Mouse (Mus musculus) frontal cortex, postnatal 25 days (tissue): ENCODE measurements around the gene Gm1043.
A peak's percentile ranks its signal among the peaks of the same experiment; 100 is the strongest.

Source experiments
- DNase-seq, 2 experiments: peaks; one replicate each; pipeline ENCODE4 v3.0.0; 2022; ENCODE audit warnings: low spot score in 2 of 2

The Gm1043 gene

DNA sequence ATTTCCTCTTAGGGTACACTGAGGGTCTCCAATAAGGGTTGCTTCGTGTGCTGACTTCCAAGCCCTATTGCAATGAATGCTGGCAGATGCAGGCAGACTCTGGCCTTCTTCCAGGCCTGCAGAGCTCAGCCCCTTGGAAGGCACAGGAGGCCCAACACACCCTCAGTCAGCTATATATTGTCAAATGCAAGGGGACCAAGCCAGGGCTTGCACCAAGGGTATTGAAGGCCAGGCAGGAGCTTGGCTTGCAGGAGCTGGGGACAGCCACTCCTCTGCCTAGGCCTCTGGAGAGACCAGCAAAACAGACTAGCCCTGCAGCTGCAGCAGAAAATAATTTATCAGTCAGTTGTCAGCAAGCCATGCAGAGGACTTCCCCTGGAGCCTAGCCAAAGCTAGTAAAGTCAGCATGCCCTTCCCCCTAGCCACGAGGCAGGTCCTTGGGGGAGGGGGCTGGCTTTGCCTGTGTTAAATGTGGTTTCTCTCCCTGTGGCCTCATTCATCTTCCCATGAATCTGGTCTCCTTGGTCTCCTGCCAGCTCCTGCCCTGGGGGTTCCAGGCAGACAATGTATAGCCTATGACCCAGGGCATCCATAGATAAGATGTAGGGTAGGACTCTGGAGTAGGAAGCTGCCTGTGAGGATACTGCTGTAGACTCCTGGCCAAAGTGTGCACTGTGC lies 113.0 kb downstream of the Gm1043 start:
- no peak for DNase-seq

- no peak for DNase-seq
Measured at GRCm38 (mm10) chr5:37202285-37202684, 117.1 kb downstream of the Gm1043 start.

GRCm38 (mm10) chr5:37204886-37205285 lies 119.7 kb downstream of the Gm1043 start:
- DNase-seq: no peak

DNA sequence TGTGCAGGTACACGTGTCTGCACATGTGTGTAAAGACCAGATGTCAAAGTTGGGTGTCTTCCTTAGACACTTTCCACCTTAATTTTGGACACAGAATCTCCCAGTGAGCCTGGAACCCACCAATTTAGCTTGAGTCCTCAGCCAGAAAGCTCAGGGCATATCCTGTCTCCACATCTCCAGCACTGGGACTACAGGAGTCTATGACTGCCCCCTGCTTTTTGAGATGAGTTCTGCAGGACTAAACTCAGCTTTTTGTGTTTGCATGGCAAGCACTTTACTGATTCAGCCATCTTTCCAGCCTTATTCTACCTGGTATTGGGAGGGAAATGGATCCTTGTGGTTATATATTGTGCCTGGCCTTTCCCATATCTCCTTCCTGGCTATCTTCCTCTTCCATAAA lies 120.2 kb downstream of the Gm1043 start:
- DNase-seq: no peak

GRCm38 (mm10) chr5:37206364-37206763 lies 121.2 kb downstream of the Gm1043 start:
- DNase-seq: no peak

DNA sequence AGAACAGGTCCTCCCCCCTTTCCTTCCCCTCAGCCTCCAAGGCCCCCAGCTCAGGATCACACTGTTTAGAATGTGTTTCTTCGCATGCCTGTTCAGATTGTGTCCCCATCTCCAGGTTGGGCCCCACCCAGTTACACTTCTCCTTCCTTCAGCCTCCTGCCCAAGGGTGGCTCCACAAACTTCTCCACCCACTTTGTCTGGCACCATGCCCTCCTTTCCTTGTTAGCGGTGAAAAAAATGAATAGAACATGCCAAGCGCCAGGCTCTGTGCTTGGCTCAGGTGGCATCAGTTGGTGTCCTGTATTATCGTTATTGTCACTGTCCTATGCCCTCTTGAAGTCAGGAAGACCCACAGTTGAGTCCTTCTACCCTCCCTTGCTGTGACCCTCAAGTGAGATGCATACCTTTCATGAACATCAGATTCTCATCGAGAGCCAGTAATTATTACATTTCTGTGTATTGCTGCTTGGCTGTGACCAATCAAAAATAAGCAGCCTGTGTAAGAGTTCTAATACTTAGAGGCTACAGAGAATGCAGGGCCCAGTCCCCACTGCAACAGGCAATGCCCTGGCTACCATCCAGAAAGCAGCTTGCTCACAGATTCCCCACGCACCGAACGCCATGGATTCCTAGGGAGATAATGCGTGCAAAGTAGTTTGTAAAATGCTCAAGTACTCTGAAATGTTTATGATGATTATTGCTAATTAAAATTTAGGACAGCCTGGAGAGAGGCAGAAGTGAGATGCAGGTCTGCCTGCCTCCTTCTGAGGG lies 128.0 kb downstream of the Gm1043 start:
- DNase-seq: no peak

- no peak for DNase-seq
Measured at GRCm38 (mm10) chr5:37213709-37214103, 128.5 kb downstream of the Gm1043 start.

- DNase-seq: no peak
Measured at GRCm38 (mm10) chr5:37214614-37215013, 129.4 kb downstream of the Gm1043 start.

- no peak for DNase-seq
Measured at GRCm38 (mm10) chr5:37215276-37215675, 130.1 kb downstream of the Gm1043 start.

GRCm38 (mm10) chr5:37219615-37220014 lies 134.4 kb downstream of the Gm1043 start:
- DNase-seq: no peak

- no peak for DNase-seq
Measured at GRCm38 (mm10) chr5:37220575-37220974, 135.4 kb downstream of the Gm1043 start.

DNA sequence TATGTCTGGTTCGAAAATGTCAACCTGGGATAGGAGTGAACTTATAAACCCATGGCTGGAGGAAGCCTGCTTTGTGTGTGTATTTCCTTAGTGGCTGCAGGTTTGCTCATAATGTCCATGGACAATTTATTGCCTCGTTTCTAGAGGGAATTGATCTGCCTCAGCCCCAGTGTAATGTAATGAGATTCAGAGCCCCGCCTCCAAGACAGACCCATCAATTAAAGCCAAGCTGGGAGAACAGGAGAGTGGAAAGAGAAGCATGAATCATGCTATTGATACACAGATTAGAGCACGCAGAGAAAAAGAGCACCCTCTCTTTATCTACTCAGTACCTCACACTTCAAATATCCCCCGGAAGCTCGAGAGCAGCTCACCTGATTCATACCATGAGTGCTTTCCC lies 136.4 kb downstream of the Gm1043 start:
- DNase-seq: no peak

DNA sequence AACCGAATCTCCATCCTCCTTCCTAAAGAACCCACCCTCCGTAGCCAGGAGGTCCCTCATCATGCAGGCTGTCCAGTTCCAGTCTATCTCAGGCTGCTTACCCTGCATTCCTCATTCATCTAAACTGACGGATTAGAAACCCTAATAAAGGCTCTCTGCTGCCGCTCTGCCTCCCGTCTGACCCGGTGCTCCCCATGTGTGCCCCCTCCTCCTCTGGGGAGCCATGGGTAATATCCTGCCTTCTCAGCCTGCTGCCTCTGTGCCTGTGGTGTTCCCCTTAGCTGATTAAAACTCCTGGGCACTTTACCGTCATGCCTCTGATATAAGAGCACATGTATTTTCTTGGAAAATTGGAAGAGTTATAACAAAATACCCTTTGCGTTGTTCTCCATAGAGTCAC lies 137.1 kb downstream of the Gm1043 start:
- no peak for DNase-seq

GRCm38 (mm10) chr5:37225708-37226107 lies 140.5 kb downstream of the Gm1043 start:
- DNase-seq: no peak

- no peak for DNase-seq
Measured at GRCm38 (mm10) chr5:37227956-37228680, 142.9 kb downstream of the Gm1043 start.

- no peak for DNase-seq
Measured at GRCm38 (mm10) chr5:37228894-37229293, 143.7 kb downstream of the Gm1043 start.

GRCm38 (mm10) chr5:37233010-37233557 lies 147.9 kb downstream of the Gm1043 start:
- DNase-seq: no peak

GRCm38 (mm10) chr5:37238654-37239053 lies 153.5 kb downstream of the Gm1043 start:
- DNase-seq: no peak

- DNase-seq: no peak
Measured at GRCm38 (mm10) chr5:37240550-37240949, 155.4 kb downstream of the Gm1043 start.

- no peak for DNase-seq
Measured at GRCm38 (mm10) chr5:37241224-37241623, 156.1 kb downstream of the Gm1043 start.

DNA sequence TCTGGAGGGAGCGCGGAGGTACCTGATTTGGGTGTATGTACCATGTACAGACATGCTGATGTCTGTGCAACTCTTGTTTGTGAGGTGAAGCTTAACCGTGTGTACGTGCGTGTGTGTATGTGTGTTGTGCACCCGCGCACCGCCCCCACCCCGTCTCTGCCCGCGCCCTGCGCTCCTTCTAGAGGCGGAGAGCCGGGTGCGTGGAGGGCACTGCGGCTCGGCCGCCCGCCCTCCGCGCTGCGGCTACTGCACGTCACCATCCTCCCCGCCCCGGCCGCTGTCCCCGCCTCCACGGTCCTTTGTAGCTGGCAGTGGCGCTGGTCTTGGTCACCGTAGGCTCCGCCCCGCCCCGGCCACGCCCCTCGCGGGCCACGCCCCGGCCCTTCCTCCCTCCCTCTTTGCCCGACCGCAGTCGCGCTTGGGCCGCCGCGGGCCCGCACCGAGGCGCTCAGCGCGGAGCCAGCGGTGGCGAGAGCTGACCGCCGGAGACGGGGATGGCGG lies 156.5 kb downstream of the Gm1043 start, which contains the start of gene Crmp1:
Crmp1 (plus strand) TSS at position 290 of the 501 bp plus-strand sequence.
- DNase-seq: peak; percentile 68 to 71
